Mouse (Mus musculus) bone marrow, adult 2 months (tissue): ENCODE data around the gene Atp8a2.

ENCODE experiments used
- CTCF ChIP-seq: fragments of 200-500 bp; IDR thresholded peaks from 2 replicates; pipeline ENCODE4 v1.5.1; 2011; ENCODE audit warnings: low read length, control low read depth; ENCODE audit not compliant: control insufficient read depth, insufficient read depth
- POLR2A ChIP-seq: fragments of 200-500 bp; IDR thresholded peaks from 2 replicates; pipeline ENCODE4 v1.6.1; 2011; ENCODE audit warnings: low read depth, mild to moderate bottlenecking, control low read depth, low read length, borderline replicate concordance; ENCODE audit not compliant: control insufficient read depth

- TF ChIP-seq CTCF: no peak
- no peak for TF ChIP-seq POLR2A
Measured at GRCm38 (mm10) chr14:59942199-59942598, 254.8 kb downstream of the Atp8a2 start.
